Mouse (Mus musculus) adrenal gland, adult 2 months (tissue): Measurements from ENCODE around the gene Rnf181. TPM values are rescaled to one million over a fixed set of nuclear protein-coding genes. Genes with fewer than 3 reads are reported as not detected.
A peak's percentile ranks its signal among the peaks of the same experiment; 100 is the strongest.

Experiments
- DNase-seq: peaks from one replicate; pipeline ENCODE4 v3.0.0; 2021
- long read RNA-seq: library from polyadenylated mRNA; stranded (forward); transcript quantifications from one replicate; pipeline ENCODE4 v2.0.0, GENCODE M21; 2021
- polyA plus RNA-seq: library from polyadenylated mRNA; depleted of rRNA; stranded (reverse); fragments of >200 nt; gene quantifications from 2 replicates; pipeline ENCODE4 v1.2.3, GENCODE M21; 2012; rRNA removed
- total RNA-seq, 2 experiments: library from RNA; stranded (reverse); gene quantifications; 2 replicates each; pipeline ENCODE4 v1.2.3; 2021

The Rnf181 gene
- total RNA-seq: 100 to 1,000 TPM; 283 to 489 TPM
- polyA plus RNA-seq: 224 and 444 TPM in 2 replicates
- long read RNA-seq, transcript Rnf181-201 (5 exons, 1,434 nt): major isoform, 166 of 240 reads
- long read RNA-seq, transcript Rnf181-214 (1 exons, 2,410 nt): minor isoform, 9 of 240 reads
- long read RNA-seq, partial matches to known transcripts: 22 of 240 reads
- long read RNA-seq, other reads (novel, unspliced or antisense): 37 of 240 reads

DNA sequence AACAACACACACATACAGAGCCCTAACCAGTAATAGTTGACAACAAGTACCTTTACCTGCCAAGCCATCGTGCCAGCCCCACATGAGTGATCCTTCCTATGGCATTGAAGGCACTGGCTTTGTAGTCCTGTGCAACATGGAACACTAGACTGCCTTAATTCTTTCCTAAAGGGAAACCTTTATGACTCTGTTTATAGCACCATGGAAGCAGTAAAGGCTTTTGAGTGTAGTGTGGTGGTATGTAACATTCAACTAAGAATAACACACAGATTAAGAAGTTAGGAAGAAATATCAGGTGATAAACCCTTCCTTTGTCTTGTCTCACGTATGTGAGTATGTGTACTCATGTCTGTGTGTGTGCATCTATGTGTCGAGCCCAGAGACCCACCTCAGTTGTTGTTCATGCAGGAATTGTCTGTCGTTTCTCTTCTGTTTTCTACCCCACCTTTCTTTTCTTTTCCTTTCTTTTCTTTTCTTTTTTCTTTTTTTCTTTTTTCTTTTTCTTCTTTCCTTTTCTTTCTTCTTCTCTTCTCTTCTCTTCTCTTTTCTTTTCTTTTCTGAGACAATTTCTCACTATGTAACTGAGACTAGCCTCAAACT, at the start of gene Rnf181:
Rnf181 (minus strand) TSS at position 113 of the 600 bp plus-strand sequence.
- DNase-seq: no peak

DNA sequence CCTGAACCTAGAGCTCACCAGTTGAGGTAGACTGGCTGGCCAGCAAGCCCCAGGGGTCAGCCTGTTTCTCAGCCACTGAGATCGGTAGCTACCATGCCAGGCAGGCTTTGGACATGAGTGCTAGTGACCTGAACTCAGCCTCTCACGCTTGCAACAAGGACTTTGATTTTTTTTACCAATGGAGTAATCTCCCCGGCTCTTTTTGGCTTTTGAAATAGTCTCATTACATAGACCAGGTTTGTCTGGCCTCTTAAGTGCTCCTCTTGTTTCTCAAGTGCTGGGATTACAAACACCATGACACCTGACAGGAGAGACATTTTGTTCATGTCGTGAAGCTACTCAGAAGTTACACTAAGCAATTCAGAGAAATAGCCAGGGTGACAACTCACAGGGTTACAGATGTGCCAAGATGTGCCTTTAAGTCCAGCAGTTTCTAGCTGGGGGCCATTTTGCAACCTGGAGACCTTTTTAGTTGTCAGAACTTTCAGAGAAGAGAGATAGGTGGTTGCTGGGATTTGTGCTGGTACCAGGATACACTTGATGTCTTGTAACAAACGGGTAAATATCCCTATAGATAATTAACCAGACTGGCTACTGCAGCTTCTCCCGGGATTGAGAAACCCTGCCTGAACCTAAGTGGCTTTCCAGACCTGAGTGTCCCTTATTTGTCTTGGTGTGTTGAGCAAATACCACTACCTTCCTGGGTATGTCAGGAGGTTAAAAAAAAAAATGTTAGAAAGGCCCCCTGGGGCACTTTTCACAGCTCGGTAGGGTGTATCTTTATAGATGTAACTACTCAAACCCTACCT, 49.4 kb upstream of the Rnf181 start:
- no peak for DNase-seq

DNA sequence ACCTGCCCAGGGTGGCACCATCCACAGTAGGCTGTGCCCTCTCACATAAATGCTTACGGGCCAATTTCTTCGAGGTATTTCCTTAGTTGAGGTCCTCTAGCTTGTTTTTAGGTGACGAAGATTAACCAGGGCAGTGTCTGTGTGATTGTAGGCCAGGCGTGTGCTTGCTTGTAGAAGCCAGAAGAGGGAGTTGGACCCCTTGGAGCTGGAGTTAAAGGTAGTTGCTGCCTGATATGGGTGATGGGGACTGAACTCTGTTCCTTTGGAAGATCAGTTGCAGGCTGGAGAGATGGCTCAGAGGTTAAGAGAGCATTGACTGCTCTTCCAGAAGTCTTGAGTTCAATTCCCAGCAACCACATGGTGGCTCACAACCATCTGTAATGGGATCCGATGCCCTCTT, 48.4 kb upstream of the Rnf181 start:
- no peak for DNase-seq

DNA sequence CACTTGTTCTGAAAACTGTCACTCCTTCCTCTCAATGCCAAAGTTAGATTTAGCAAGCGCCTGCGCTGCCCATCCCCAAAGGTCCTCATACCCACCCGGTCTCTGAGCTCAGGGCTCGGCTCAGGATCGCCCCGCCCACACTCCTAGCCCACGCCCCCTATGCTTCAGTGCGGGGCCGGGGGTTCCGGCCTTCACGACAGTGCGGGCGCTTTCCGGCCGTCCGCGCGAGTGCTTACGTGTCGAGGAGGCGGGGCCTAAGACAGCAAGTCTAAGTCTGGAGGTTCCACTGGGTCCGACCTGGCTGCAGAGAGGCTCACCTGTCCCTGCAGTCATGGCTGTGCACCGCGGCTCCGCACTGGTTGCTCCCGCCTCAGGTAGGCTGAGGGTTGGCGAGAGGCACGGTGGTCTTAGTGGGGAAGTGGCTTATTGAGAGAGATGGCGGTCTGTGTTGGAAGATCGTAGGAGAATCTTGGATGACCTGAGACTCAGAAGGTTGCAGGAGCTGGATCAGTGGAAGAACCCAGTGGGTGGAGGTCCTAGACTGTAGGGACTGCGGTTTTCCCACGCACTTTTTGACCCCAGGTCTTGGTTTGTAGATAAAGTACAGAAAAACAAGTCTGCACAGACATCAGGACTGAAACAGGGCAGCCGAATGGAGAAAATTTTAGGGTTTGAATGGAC, 47.5 kb upstream of the Rnf181 start, which contains the start of gene Ggcx:
Ggcx (plus strand) TSS at position 233 of the 681 bp plus-strand sequence.
- peak; percentile 97 for DNase-seq

DNA sequence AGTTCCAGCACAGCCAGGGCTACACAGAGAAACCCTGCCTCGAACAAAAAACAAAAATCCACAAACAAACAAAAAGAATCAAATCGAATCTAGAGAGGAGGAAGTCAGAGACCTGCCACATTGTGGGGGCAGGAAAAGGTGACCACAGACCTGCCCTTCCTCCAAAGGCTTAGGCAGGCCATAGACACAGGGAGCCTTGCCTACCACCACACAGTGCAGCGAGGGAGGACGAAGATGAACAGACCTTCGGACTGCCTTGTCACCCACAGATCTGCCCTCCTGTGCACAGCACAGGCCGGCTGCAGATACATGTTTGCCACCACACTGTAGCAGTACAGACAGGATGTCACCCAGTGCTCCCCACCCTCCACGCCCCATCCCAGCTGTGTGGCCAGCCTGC, 43.8 kb upstream of the Rnf181 start:
- DNase-seq: no peak

DNA sequence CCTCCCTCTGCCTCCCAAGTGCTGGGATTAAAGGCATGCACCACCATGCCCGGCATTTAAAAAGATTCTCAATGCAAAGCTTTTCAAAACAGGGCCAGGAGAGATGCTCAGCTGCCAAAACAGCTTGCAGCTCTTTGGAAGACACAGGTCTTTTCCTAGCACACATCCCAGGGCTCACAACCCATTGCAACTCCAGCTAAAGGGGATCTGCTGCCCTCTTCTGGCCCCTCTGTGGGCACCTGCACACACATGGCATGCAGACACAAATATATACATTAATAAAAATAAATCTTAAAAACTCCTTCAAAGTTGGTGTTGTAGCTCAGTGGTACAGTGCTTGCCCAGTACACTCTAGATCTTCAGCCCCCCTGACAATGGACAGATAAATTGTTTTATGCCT, 43.2 kb upstream of the Rnf181 start:
- DNase-seq: no peak

DNA sequence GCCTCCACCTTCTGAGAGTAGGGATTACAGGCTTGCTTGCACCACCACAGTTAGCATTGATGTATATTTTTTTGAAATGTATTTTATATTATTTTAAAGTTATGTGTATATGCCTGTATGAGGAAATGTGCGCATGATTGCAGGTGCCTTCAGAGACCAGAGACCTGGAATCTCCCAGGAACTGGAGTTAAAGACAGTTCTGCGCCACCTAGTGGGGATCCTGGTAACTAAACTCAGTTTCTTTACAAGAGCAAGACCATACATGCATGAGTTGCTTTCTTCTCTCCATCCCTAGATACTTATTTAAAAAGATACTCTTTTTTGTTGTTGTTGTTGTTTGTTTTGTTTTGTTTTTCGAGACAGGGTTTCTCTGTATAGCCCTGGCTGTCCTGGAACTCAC, 42.8 kb upstream of the Rnf181 start:
- DNase-seq: peak; percentile 60

DNA sequence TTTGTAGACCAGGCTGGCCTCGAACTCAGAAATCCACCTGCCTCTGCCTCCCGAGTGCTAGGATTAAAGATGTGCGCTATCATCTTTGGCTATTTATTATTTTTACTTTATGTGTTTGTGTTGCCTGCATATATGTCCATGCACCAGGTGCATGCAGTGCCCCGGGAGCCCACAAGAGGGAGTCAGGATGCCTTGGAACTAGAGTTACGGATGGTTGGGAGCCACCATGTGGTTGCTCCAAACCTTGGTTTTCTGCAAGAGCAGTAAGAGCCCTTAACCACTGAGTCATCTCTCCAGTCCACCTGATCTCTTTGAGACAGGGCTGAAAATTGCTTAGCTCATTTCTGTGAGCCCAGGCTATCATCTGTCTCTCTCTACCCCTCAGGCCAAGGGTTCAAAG, 40.4 kb upstream of the Rnf181 start:
- peak; percentile 87 for DNase-seq

DNA sequence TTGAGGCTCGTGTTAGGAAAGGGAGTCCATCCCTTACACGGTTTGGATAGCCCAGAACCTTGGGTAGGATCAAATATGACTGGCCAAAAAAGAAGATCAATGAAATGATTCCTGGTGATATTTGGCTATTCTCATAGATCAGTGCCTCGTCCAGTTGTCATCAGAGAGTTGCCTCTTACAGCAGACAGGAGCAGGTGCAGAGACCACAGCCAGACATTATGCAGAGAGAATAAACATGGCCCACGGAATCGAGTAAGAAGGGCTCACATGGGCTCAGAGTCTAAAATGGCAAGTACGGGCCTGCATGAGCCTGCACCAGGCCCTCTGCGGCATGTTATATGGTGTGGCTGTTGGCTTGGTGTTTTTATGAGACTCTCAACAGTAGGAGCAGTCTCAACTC, 38.6 kb upstream of the Rnf181 start:
- no peak for DNase-seq

DNA sequence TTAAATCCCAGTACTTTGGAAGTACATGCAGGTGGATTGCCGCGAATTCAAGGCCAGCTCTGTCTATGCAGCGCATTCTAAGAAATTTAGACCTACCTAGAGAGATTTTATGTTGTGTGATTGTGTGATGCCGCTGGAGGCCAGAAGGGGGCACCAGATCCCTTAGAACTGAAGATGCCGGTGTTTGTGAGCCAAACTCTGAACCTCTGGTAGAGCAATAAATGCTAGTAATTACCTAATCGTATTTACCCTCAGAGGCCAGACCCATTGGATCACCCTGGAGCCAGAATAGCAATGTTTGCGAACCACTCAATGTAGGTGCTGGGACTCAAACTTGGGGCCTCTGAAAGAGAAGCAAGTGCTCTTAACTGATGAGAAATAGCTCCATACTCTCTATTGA, 35.1 kb upstream of the Rnf181 start:
- peak; percentile 84 for DNase-seq

DNA sequence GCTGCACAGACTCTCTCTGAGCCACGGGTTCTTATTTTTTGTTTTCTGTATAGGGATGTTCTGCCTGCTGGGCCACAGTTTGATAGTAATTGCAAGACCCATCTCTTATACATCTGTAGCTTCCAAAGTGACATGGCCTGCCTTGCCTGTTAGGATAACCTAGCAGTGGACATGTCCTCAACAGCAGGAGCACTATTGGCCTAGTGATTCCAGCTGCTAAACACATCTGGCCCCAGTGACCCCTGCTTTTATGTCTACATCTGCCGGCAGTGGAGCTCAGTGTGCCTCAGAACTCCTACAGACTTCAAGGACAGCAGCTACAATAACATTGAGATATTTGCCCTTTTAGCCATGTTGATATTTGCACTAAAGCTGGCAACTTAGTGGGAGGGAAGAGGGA, 33.2 kb upstream of the Rnf181 start:
- no peak for DNase-seq

DNA sequence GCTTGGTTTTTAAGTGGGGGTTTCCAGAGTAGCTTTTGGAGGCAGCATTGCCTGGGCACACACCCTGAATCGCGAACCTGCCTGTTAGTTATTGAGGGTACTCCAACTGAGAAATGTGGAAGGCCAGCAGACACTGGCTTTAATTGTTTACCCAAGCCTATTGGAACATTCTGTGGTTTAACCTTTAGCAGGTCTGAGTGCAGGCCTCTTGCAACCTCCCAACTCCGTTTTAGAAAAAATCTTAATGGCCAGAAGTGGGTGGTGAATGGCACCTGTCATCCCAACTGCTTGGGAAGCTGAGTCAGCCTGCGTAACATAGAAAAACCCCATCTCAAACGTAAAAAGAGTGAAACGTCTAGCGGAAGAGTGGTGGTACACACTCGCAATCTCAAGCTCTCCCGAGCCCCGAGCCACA, 30.1 kb upstream of the Rnf181 start:
- no peak for DNase-seq

DNA sequence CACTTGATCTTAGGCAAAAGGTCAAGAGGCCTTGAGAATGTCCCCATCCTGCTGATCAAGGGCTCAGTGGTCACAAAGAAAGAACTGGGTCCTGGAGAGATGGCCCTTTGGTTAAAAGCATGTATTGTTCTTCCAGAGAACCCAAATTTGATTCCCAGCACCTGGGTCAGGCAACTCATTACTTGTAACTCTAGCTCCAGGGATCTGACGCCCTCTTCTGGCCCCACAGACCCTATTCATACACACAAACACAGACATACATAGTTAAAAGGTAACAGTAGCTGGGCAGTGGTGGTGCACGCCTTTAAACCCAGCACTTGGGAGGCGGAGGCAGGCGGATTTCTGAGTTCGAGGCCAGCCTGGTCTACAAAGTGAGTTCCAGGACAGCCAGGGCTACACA, 25.6 kb upstream of the Rnf181 start:
- no peak for DNase-seq

DNA sequence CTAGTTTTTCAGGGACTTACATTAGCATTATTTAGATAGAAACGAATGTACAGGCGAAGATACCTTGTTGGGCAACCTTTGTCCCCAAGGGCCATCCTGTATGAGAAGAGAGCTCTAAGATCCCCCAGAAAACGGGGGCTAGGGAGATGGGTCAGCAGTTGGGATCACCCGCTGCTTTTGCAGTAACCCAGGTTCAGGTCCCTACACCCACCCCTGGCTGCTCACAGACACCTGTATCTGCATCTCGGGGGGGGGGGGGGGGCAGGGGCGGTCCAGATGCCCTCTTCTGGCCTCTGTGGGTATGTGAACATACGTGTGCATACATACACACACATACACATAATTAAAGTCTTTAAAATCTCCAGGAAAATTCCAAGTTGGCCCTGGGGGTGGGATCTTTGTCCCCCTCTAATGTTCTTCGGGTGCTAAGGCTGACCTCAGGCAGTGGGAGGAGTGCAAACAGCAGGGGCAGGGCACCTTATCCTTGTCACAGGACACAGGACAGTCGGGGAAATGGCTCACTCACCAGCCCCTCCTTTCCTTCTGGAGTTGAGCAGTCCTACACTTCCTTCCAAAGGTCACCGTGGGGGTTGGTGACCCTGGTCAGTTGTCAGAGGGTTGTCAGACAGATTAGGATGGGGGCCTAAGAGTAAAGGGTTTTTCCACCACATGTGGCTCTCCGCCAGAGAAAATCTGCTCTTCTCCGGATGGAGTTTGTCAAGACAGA, 24.2 kb upstream of the Rnf181 start:
- peak; percentile 90 for DNase-seq

DNA sequence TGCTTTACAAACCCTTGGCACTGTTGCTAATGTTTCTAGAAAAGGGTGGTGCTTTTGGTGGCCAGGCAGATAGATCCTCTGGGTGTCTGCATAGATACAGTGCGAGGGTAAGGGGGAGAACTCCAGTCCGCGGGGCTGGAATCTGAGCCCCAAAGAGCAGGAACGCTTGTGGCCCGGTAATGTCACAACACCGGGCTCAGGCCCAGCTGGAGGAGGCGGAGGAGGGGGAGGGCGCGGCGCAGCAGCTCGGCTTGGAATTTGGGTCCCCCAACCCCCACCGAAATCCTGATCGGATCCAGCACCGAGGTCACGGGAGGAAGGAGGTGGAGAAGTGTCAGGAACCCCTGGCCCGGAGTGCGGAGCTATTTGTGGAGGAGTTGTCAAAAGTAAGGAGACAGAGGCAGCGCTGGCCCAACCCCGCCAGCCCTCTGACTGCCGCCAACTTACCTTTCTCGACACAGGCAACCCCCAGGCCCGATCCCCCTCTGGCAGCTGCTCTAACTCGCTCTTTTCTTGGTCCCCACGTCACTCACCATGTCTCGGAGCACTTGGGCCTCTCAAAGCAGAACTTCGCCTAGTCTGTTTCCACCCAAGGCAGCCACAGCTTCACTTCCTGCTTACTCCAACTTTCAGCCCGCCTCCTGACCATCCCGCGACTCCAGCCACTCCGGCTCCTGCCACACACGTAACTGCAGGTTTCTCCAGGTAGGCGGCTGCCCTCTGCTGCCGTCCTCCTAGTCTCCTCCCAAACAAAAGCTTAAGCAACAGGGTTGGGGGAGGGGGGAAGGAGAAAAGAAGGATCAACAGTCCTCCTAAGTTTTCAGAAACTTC, 23.4 kb upstream of the Rnf181 start, which contains the start of gene Vamp8:
Vamp8 (minus strand) TSS at position 763 of the 831 bp plus-strand sequence.
- DNase-seq: peak; percentile 95

DNA sequence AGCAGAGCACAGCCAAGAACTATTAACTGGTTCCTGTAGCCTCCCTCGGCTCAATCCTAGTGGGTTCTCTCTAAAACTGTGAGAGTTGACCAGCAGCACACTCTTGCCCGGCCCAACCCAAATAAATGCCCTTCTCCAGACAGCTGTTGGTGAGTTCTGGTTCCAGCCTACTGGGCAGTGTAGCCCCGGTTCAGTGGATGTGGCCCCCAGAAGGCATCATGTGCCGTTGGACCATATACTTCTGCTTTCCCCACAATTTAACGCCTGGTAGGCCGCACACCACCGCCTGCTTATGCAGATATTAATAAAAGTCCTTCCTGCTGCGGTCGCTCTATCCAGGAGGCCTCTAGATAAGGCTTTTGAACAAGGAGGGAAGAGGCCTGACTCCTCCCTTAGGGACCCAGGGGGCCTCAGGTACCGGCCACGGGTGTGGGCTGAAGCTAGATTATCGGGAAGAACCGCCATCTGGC, 22.8 kb upstream of the Rnf181 start:
- DNase-seq: no peak

DNA sequence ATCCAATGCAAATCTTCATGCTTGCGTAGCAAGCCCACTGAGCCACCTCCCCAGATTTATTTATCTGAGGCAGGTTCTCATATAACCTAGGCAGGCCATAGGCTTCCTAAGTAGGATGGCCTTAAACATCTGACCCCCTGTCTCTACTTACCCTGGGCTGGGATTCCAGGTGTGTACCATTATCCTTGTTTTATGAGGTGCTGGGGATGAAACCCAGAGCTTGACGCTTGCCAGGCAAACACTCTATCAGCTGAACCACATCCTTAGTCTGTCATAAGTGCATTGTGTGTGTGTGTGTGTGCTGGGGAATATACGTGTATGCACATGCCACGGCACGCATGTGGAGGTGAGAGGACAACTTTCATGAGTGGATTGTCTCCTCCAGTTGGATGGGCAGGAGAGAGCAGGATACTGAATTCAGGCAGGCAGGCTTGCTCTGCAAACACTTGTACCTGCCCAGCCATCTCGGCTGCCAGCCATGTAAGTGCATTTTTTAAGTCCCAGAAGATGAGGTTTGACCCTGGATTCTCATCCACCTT, 22.1 kb upstream of the Rnf181 start:
- no peak for DNase-seq

DNA sequence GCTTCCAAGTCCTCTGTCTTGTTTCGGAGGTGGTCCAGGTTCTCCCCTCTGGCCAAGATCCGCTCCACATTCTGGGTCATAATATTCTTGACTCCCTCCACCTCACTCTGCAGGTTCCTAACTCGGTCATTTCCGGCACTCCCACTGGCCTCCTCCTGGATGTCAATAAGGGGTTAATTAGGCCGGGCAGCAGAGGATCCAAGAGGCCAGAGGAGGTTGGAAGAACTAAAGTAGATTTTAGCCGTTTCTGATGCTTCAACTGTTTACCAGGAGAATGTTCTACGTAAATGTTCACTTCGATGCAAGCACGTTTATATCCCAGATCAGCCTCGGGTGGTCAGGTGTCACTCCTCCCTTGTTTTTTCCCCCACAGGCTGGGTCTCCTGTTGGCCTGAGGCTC, 21.5 kb upstream of the Rnf181 start:
- no peak for DNase-seq

DNA sequence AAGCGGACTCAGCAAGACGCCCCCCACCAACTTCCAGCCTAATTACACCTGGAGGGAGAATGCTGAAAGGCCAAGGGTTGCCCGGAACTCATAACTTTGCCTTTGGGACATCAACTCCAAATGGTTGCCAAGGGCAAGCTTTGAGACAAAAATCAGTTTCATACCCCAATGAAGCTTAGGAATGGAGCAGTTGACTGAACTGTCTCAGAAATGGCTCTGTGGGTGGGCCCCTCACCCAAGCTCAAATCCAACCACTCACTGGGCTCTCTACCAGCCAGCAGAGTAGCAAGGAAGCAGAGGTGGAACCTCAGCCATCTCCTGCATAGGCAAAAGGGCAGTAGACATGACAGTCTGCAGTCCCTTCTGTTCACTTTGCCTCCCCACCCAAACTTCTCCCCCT, 21.1 kb upstream of the Rnf181 start:
- no peak for DNase-seq

DNA sequence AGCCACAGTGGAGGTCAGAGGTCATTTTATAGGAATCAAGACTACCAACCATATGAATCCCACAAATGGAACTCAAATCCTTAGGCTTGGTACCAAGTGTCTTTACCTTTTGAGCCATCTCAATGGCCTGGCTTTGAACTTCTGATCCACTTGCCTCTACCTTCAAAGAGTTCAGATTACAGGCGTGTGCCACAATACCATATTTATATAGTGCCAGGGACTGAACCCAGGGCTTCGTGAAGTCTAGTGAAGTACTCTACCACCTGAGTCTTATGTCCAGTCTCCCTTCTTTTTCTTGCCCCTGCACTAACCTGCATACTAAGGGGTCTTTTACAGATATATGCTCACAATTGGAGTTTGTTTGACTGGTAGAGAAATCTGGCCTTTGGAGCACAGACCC, 19.8 kb upstream of the Rnf181 start:
- DNase-seq: no peak

DNA sequence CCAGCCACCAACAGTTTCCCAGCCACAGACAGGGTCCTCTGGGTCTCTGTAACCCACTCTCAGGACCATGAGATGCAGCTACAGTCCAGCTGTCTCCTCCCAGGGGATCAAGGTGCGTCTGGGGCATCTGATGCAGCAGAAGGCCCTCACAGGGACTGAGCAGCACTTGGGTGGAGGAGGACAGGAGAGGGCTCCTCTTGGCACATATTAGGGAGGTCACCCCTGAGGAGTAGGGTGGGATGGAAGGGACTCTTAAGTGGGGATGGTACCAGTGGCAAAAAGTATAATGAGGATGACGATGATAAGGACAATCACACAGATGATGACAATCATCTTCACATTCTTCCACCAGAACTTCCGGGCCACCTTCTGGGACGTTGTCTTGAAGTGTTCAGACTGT, 18.5 kb upstream of the Rnf181 start:
- DNase-seq: no peak
